Mouse (Mus musculus) MEL (cell line): ENCODE data around the gene Gm26602. TPM values are rescaled to one million over a fixed set of nuclear protein-coding genes. Genes with fewer than 3 reads are reported as not detected.

Experiments used
- DNase-seq: peaks from one replicate; pipeline ENCODE4 v3.0.0; 2011; ENCODE audit warnings: low read depth, low spot score
- H3K27ac ChIP-seq: 2 replicates; pipeline ENCODE4 v1.5.1; 2012; ENCODE audit warnings: low read depth, mild to moderate bottlenecking, control low read depth, low read length, moderate library complexity; ENCODE audit not compliant: control insufficient read depth
- H3K27me3 ChIP-seq, 2 experiments: fragments of 150-350 bp in 1 of 2; sonication (generic) in 1 of 2; 2 replicates each; pipeline ENCODE4 v1.6.1; 2012; ENCODE audit warnings: low read length in 2 of 2, mild to moderate bottlenecking in 2 of 2, improper control_type of control experiment in 1 of 2, moderate library complexity in 1 of 2; ENCODE audit not compliant: insufficient read depth in 2 of 2, control insufficient read depth in 1 of 2
- H3K36me3 ChIP-seq, 2 experiments: 2 replicates each; pipeline ENCODE4 v1.6.1; 2012 to 2014; ENCODE audit warnings: low read length in 2 of 2, improper control_type of control experiment in 1 of 2, inconsistent platforms in 1 of 2, mild to moderate bottlenecking in 1 of 2; ENCODE audit not compliant: insufficient read depth in 2 of 2, control insufficient read depth in 1 of 2
- H3K4me1 ChIP-seq, 2 experiments: fragments of 150-350 bp in 1 of 2; sonication (generic) in 1 of 2; 2 replicates each; pipeline ENCODE4 v1.6.1; 2012; ENCODE audit warnings: low read length in 2 of 2, improper control_type of control experiment in 1 of 2, mild to moderate bottlenecking in 1 of 2; ENCODE audit not compliant: insufficient read depth in 2 of 2, control insufficient read depth in 1 of 2
- H3K4me3 ChIP-seq, 2 experiments: fragments of 150-350 bp in 1 of 2; sonication (generic) in 1 of 2; 2 replicates each; pipeline ENCODE4 v1.5.1; 2012; ENCODE audit warnings: low read depth in 2 of 2, low read length in 2 of 2, mild to moderate bottlenecking in 2 of 2, moderate library complexity in 2 of 2, control low read depth in 1 of 2, improper control_type of control experiment in 1 of 2; ENCODE audit not compliant: control insufficient read depth in 1 of 2, insufficient read depth in 1 of 2
- H3K79me2 ChIP-seq: 2 replicates; pipeline ENCODE4 v1.6.1; 2012; ENCODE audit warnings: mild to moderate bottlenecking, low read length, moderate library complexity; ENCODE audit not compliant: control insufficient read depth, poor library complexity, insufficient read depth
- H3K9ac ChIP-seq: 2 replicates; pipeline ENCODE4 v1.6.1; 2012; ENCODE audit warnings: low read depth, mild to moderate bottlenecking, control low read depth, low read length, moderate library complexity; ENCODE audit not compliant: control insufficient read depth, poor library complexity, severe bottlenecking
- H3K9me3 ChIP-seq: fragments of 150-350 bp; sonication (generic); replicated peaks from 2 replicates; pipeline ENCODE4 v1.6.1; 2012; ENCODE audit warnings: mild to moderate bottlenecking, low read length, improper control_type of control experiment, moderate library complexity; ENCODE audit not compliant: insufficient read depth
- BHLHE40 ChIP-seq: IDR thresholded peaks from 2 replicates; pipeline ENCODE4 v1.6.1; 2012; ENCODE audit warnings: low read depth, mild to moderate bottlenecking, inconsistent platforms, low read length, improper control_type of control experiment, borderline replicate concordance
- CHD1 ChIP-seq: IDR thresholded peaks from 2 replicates; pipeline ENCODE4 v1.6.1; 2012; ENCODE audit warnings: low read depth, mild to moderate bottlenecking, inconsistent platforms, low read length, improper control_type of control experiment
- CHD2 ChIP-seq: IDR thresholded peaks from 2 replicates; pipeline ENCODE4 v1.6.1; 2011; ENCODE audit warnings: low read length, improper control_type of control experiment
- CTCF ChIP-seq, 3 experiments: IDR thresholded peaks in 2 of 3; conservative IDR thresholded peaks in 1 of 3; 2 replicates each; pipeline ENCODE4 v1.5.1; 2011 to 2012; ENCODE audit warnings: low read length in 3 of 3, low read depth in 2 of 3, mild to moderate bottlenecking in 2 of 3, improper control_type of control experiment in 1 of 3, inconsistent platforms in 1 of 3, mixed read lengths in 1 of 3, moderate library complexity in 1 of 3; ENCODE audit not compliant: control insufficient read depth in 1 of 3, insufficient read depth in 1 of 3, poor library complexity in 1 of 3, severe bottlenecking in 1 of 3
- E2F4 ChIP-seq: IDR thresholded peaks from 2 replicates; pipeline ENCODE4 v1.6.1; 2011; ENCODE audit warnings: low read depth, low read length, improper control_type of control experiment, borderline replicate concordance
- ETS1 ChIP-seq: IDR thresholded peaks from 2 replicates; pipeline ENCODE4 v1.6.1; 2012; ENCODE audit warnings: low read depth, mild to moderate bottlenecking, inconsistent platforms, low read length, improper control_type of control experiment, moderate library complexity
- GABPA ChIP-seq: IDR thresholded peaks from 2 replicates; pipeline ENCODE4 v1.6.1; 2012; ENCODE audit warnings: low read depth, mild to moderate bottlenecking, inconsistent platforms, low read length, improper control_type of control experiment, moderate library complexity
- GATA1 ChIP-seq: IDR thresholded peaks from 2 replicates; pipeline ENCODE4 v1.6.1; 2011; ENCODE audit warnings: low read depth, low read length, improper control_type of control experiment
- JUND ChIP-seq: IDR thresholded peaks from 2 replicates; pipeline ENCODE4 v1.6.1; 2011; ENCODE audit warnings: low read depth, mild to moderate bottlenecking, improper control_type of control experiment, low read length
- KAT2A ChIP-seq: conservative IDR thresholded peaks from 2 replicates; pipeline ENCODE4 v1.6.1; 2012; ENCODE audit warnings: low read depth, low read length, improper control_type of control experiment, inconsistent platforms
- MAX ChIP-seq: IDR thresholded peaks from 2 replicates; pipeline ENCODE4 v1.6.1; 2011; ENCODE audit warnings: low read length, improper control_type of control experiment
- MAZ ChIP-seq: IDR thresholded peaks from 2 replicates; pipeline ENCODE4 v1.6.1; 2012; ENCODE audit warnings: low read depth, mild to moderate bottlenecking, inconsistent platforms, low read length, improper control_type of control experiment
- MEF2A ChIP-seq: IDR thresholded peaks from 2 replicates; pipeline ENCODE4 v1.6.1; 2014; ENCODE audit warnings: low read depth, mild to moderate bottlenecking, inconsistent platforms, low read length, improper control_type of control experiment; ENCODE audit not compliant: poor library complexity, insufficient replicate concordance, severe bottlenecking; ENCODE audit errors: extremely low read depth
- MXI1 ChIP-seq: IDR thresholded peaks from 2 replicates; pipeline ENCODE4 v1.6.1; 2011; ENCODE audit warnings: mild to moderate bottlenecking, low read depth, low read length, improper control_type of control experiment
- MYB ChIP-seq: IDR thresholded peaks from 2 replicates; pipeline ENCODE4 v1.6.1; 2011; ENCODE audit warnings: mild to moderate bottlenecking, low read depth, low read length, improper control_type of control experiment
- NELFE ChIP-seq: IDR thresholded peaks from 2 replicates; pipeline ENCODE4 v1.6.1; 2011; ENCODE audit warnings: low read depth, low read length, improper control_type of control experiment
- NRF1 ChIP-seq: IDR thresholded peaks from 2 replicates; pipeline ENCODE4 v1.6.1; 2014; ENCODE audit warnings: low read depth, mild to moderate bottlenecking, inconsistent platforms, low read length, improper control_type of control experiment, moderate library complexity; ENCODE audit not compliant: poor library complexity, insufficient read depth, severe bottlenecking
- POLR2A ChIP-seq, 2 experiments: IDR thresholded peaks; 2 replicates each; pipeline ENCODE4 v1.6.1; 2011 to 2012; ENCODE audit warnings: low read length in 2 of 2, mild to moderate bottlenecking in 2 of 2, control low read depth in 1 of 2, improper control_type of control experiment in 1 of 2, low read depth in 1 of 2, moderate library complexity in 1 of 2; ENCODE audit not compliant: control insufficient read depth in 1 of 2, insufficient read depth in 1 of 2, poor library complexity in 1 of 2
- POLR2AphosphoS2 ChIP-seq: IDR thresholded peaks from 2 replicates; pipeline ENCODE4 v1.6.1; 2011; ENCODE audit warnings: low read length, improper control_type of control experiment
- POLR2AphosphoS5 ChIP-seq: IDR thresholded peaks from 2 replicates; pipeline ENCODE4 v1.6.1; 2012; ENCODE audit warnings: low read depth, borderline replicate concordance, mild to moderate bottlenecking, inconsistent platforms, low read length, moderate library complexity, mixed read lengths
- RAD21 ChIP-seq: IDR thresholded peaks from 2 replicates; pipeline ENCODE4 v1.6.1; 2011; ENCODE audit warnings: mild to moderate bottlenecking, low read depth, low read length, improper control_type of control experiment
- SMC3 ChIP-seq: IDR thresholded peaks from 2 replicates; pipeline ENCODE4 v1.6.1; 2011; ENCODE audit warnings: low read depth, low read length, improper control_type of control experiment
- TCF12 ChIP-seq: IDR thresholded peaks from 2 replicates; pipeline ENCODE4 v1.6.1; 2014; ENCODE audit warnings: low read depth, mild to moderate bottlenecking, inconsistent platforms, low read length, improper control_type of control experiment, moderate library complexity
- UBTF ChIP-seq: IDR thresholded peaks from 2 replicates; pipeline ENCODE4 v1.6.1; 2012; ENCODE audit warnings: low read depth, mild to moderate bottlenecking, inconsistent platforms, low read length, improper control_type of control experiment, moderate library complexity, borderline replicate concordance; ENCODE audit not compliant: insufficient read depth
- USF2 ChIP-seq, 2 experiments: IDR thresholded peaks; 2 replicates each; pipeline ENCODE4 v1.6.1; 2011 to 2012; ENCODE audit warnings: improper control_type of control experiment in 2 of 2, low read length in 2 of 2, borderline replicate concordance in 1 of 2, inconsistent platforms in 1 of 2, low read depth in 1 of 2, mild to moderate bottlenecking in 1 of 2; ENCODE audit not compliant: insufficient read depth in 1 of 2
- ZC3H11A ChIP-seq: IDR thresholded peaks from 2 replicates; pipeline ENCODE4 v1.6.1; 2012; ENCODE audit warnings: low read depth, mild to moderate bottlenecking, inconsistent platforms, low read length, improper control_type of control experiment
- ZKSCAN1 ChIP-seq: IDR thresholded peaks from 2 replicates; pipeline ENCODE4 v1.6.1; 2012; ENCODE audit warnings: low read depth, mild to moderate bottlenecking, inconsistent platforms, low read length, improper control_type of control experiment, moderate library complexity
- ZMIZ1 ChIP-seq: IDR thresholded peaks from 2 replicates; pipeline ENCODE4 v1.6.1; 2012; ENCODE audit warnings: low read depth, mild to moderate bottlenecking, inconsistent platforms, low read length, improper control_type of control experiment, moderate library complexity
- ZNF384 ChIP-seq: IDR thresholded peaks from 2 replicates; pipeline ENCODE4 v1.6.1; 2012; ENCODE audit warnings: low read depth, mild to moderate bottlenecking, inconsistent platforms, low read length, improper control_type of control experiment
- polyA plus RNA-seq, 2 experiments: library from polyadenylated mRNA; stranded (reverse) in 1 of 2; unstranded in 1 of 2; fragments of >175 nt in 1 of 2; fragments of >200 nt in 1 of 2; gene quantifications; 2 replicates each; pipeline versions ENCODE4 v1.2.1 to v1.2.4; 2012; ENCODE audit warnings: low replicate concordance in 2 of 2, low read depth in 1 of 2; ENCODE audit not compliant: insufficient read length in 2 of 2, insufficient read depth in 1 of 2, missing spikeins in 1 of 2
- total RNA-seq: library from RNA; depleted of rRNA; stranded (reverse); fragments of 300-350 nt; gene quantifications from 2 replicates; pipeline ENCODE4 v1.2.3, GENCODE M21; 2012

Gm26602 gene
- total and polyA plus RNA-seq, 3 experiments: 4.5 to 10.2 TPM; not detected in 1

- Histone ChIP-seq H3K9me3 (no peaks in the 10 kb centered on the region), H3K36me3 (peaks cover 0 to 9% of the 10 kb centered on the region in 2 experiments; a peak in 2 of 4 replicates), H3K79me2 (no peaks in the 10 kb centered on the region), H3K27me3 (no peaks in the 10 kb centered on the region), H3K4me1 (peaks cover 6 to 16% of the 10 kb centered on the region in 2 experiments; a peak in 3 of 4 replicates), H3K27ac (no peak within 1 kb of the TSS), H3K9ac (peak within 1 kb of the TSS; percentile 40; the same call in 1 of the 2 replicates), H3K4me3 (peak within 1 kb of the TSS; percentile 23 to 31; a peak in 2 of 4 replicates)
- TF ChIP-seq KAT2A: no peak
- TF ChIP-seq MAZ: no peak
- no peak for TF ChIP-seq POLR2A (IDR thresholded peaks at IDR 0.05; ENCODE audit: control insufficient read depth in 1 of 2, insufficient read depth in 1 of 2, low read depth in 1 of 2, low read length in 2 of 2, poor library complexity in 1 of 2)
- TF ChIP-seq CTCF (IDR thresholded peaks at IDR 0.05 in 2 of 3, conservative IDR thresholded peaks at IDR 0.05 in 1 of 3; ENCODE audit: control insufficient read depth in 1 of 3, insufficient read depth in 1 of 3, low read depth in 2 of 3, low read length in 3 of 3, poor library complexity in 1 of 3, severe bottlenecking in 1 of 3): no peak
- no peak for DNase-seq
Measured at GRCm38 (mm10) chr10:79874290-79874862, 36.3 kb upstream of the Gm26602 start, which contains the start of the genes Prtn3 and Plppr3. Prtn3 (plus strand) TSS chr10:79874476. Plppr3 (minus strand) TSS chr10:79874634.

GRCm38 (mm10) chr10:79877174-79877573, 33.5 kb upstream of the Gm26602 start:
- Histone ChIP-seq H3K27me3 (no peaks in the 10 kb centered on the region), H3K36me3 (peaks cover 0 to 13% of the 10 kb centered on the region in 2 experiments; a peak in 2 of 4 replicates), H3K9ac (peak overlapping the region; percentile 70), H3K79me2 (no peaks in the 10 kb centered on the region), H3K4me1 (peaks cover 8 to 35% of the 10 kb centered on the region in 2 experiments; a peak in 3 of 4 replicates), H3K9me3 (no peaks in the 10 kb centered on the region), H3K4me3 (peak overlapping the region; percentile 43 to 56), H3K27ac (peak overlapping the region; percentile 78)
- DNase-seq: peak; percentile 92
- TF ChIP-seq GATA1: 0 out of 2 replicates have a peak, but pooled peaks have one; percentile 21
- no peak for TF ChIP-seq POLR2AphosphoS5
- TF ChIP-seq USF2 (IDR thresholded peaks at IDR 0.05; ENCODE audit: borderline replicate concordance in 1 of 2, insufficient read depth in 1 of 2, low read depth in 1 of 2, low read length in 2 of 2): no peak
- no peak for TF ChIP-seq ZKSCAN1
- no peak for TF ChIP-seq MYB
- TF ChIP-seq TCF12: peak; percentile 49
- peak; percentile 38; the same call in 1 of the 2 replicates for TF ChIP-seq NELFE
- TF ChIP-seq MAX: peak; percentile 87
- peak; percentile 77 for TF ChIP-seq CHD2
- TF ChIP-seq SMC3: no peak
- no peak for TF ChIP-seq POLR2AphosphoS2
- no peak for TF ChIP-seq UBTF
- no peak for TF ChIP-seq BHLHE40
- no peak for TF ChIP-seq KAT2A
- TF ChIP-seq ZMIZ1: no peak
- TF ChIP-seq RAD21: no peak
- peak; percentile 56; the same call in 1 of the 2 replicates for TF ChIP-seq ETS1
- TF ChIP-seq MXI1: peak; percentile 94
- no peak for TF ChIP-seq CHD1
- peak; percentile 42 to 67; a peak in 2 of 4 replicates for TF ChIP-seq POLR2A (IDR thresholded peaks at IDR 0.05; ENCODE audit: control insufficient read depth in 1 of 2, insufficient read depth in 1 of 2, low read depth in 1 of 2, low read length in 2 of 2, poor library complexity in 1 of 2)
- TF ChIP-seq MEF2A: no peak
- TF ChIP-seq ZNF384: no peak
- no peak for TF ChIP-seq GABPA
- TF ChIP-seq NRF1: no peak
- TF ChIP-seq E2F4: peak; percentile 52; the same call in 1 of the 2 replicates
- peak; percentile 51; the same call in 1 of the 2 replicates for TF ChIP-seq MAZ
- no peak for TF ChIP-seq JUND
- no peak for TF ChIP-seq ZC3H11A
